Mouse (Mus musculus) C2C12 (cell line): ENCODE data around the gene Ptpn13. TPM values are rescaled to one million over a fixed set of nuclear protein-coding genes. Genes with fewer than 3 reads are reported as not detected.

ENCODE experiments used
- H3K27me3 ChIP-seq: one replicate; pipeline ENCODE4 v1.6.1; 2011; ENCODE audit not compliant: control insufficient read depth, insufficient read depth, insufficient read length
- H3K36me3 ChIP-seq: one replicate; pipeline ENCODE4 v1.6.1; 2011; ENCODE audit not compliant: control insufficient read depth, insufficient read depth
- H3K4me3 ChIP-seq: one replicate; pipeline ENCODE4 v1.5.1; 2011; ENCODE audit warnings: mild to moderate bottlenecking, control low read depth; ENCODE audit not compliant: poor library complexity, insufficient read depth, severe bottlenecking
- H3K79me2 ChIP-seq: one replicate; pipeline ENCODE4 v1.6.1; 2011; ENCODE audit not compliant: control insufficient read depth, insufficient read depth
- H3K79me3 ChIP-seq: one replicate; pipeline ENCODE4 v1.6.1; 2011; ENCODE audit warnings: low read depth, control low read depth
- H3ac ChIP-seq: one replicate; pipeline ENCODE3; 2011; ENCODE audit warnings: low read depth; ENCODE audit not compliant: control insufficient read depth, insufficient read length
- CEBPB ChIP-seq: IDR thresholded peaks from one replicate; pipeline ENCODE4 v1.6.1; 2011; ENCODE audit warnings: low read depth, mild to moderate bottlenecking, control low read depth, moderate library complexity
- CTCF ChIP-seq: IDR thresholded peaks from one replicate; pipeline ENCODE4 v1.5.1; 2011; ENCODE audit not compliant: control insufficient read depth, insufficient read depth, insufficient read length
- FOSL1 ChIP-seq: IDR thresholded peaks from one replicate; pipeline ENCODE4 v1.8.0; 2011; ENCODE audit warnings: mild to moderate bottlenecking, low read length; ENCODE audit not compliant: poor library complexity, insufficient read depth, severe bottlenecking
- MAX ChIP-seq: IDR thresholded peaks from one replicate; pipeline ENCODE4 v1.6.1; 2011; ENCODE audit warnings: mild to moderate bottlenecking, control low read depth
- MYOD1 ChIP-seq: IDR thresholded peaks from one replicate; pipeline ENCODE4 v1.6.1; 2011; ENCODE audit warnings: low read depth; ENCODE audit not compliant: control insufficient read depth, insufficient read length
- MYOG ChIP-seq: IDR thresholded peaks from one replicate; pipeline ENCODE4 v1.6.1; 2011; ENCODE audit not compliant: control insufficient read depth, insufficient read length; ENCODE audit errors: extremely low read depth
- USF1 ChIP-seq: IDR thresholded peaks from one replicate; pipeline ENCODE4 v1.6.1; 2011; ENCODE audit warnings: low read depth, mild to moderate bottlenecking, control low read depth, moderate library complexity
- polyA plus RNA-seq: library from polyadenylated mRNA; unstranded; fragments of >200 nt; fragmentation: generic; extraction: Trizol; gene quantifications from one replicate; pipeline ENCODE4 v1.2.1, GENCODE M21; 2012; ENCODE audit warnings: missing spikeins

Ptpn13 gene
- polyA plus RNA-seq, 1 experiment = 1.8 TPM

DNA sequence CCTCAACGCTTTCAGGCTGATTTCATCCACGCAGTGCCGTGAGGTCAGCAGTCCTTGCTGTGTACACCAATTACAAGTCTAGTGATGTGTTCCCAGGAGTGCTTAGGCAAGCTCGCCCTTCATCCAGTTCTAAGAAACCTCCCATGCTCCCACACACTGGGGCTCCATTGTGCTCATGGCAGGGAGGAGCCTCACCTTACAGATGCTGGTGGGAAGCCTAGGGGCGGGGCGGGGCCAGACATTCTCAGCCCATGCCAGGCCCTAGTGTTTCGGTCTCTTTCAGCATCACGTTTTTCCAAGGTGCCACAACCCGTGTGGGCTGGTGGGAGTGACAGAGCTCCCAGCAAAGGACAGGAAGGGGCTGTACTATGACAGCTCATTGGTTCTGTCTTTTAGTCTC is 192.2 kb downstream of the Ptpn13 start:
- no peak overlapping the region for H3ac ChIP-seq
- no peaks in the 10 kb centered on the region for H3K79me3 ChIP-seq
- no peaks in the 10 kb centered on the region for H3K27me3 ChIP-seq
- no peak overlapping the region for H3K4me3 ChIP-seq
- H3K79me2 ChIP-seq = no peaks in the 10 kb centered on the region
- H3K36me3 ChIP-seq = no peaks in the 10 kb centered on the region
- TF ChIP-seq MYOG (no peak), CEBPB (no peak), FOSL1 (no peak), CTCF (no peak), MYOD1 (no peak), USF1 (no peak), MAX (no peak)

- H3ac ChIP-seq = no peak overlapping the region
- no peaks in the 10 kb centered on the region for H3K79me3 ChIP-seq
- H3K36me3 ChIP-seq = no peaks in the 10 kb centered on the region
- H3K79me2 ChIP-seq = no peaks in the 10 kb centered on the region
- H3K4me3 ChIP-seq = no peak overlapping the region
- TF ChIP-seq USF1 (peak; percentile 78), MYOG (no peak), CTCF (no peak), FOSL1 (no peak), CEBPB (peak; percentile 38), MYOD1 (no peak), MAX (peak; percentile 56)
- no peaks in the 10 kb centered on the region for H3K27me3 ChIP-seq
Measured at GRCm38 (mm10) chr5:103620301-103620973, 195.4 kb downstream of the Ptpn13 start.

- Histone ChIP-seq H3K36me3 (no peaks in the 10 kb centered on the region), H3K27me3 (no peaks in the 10 kb centered on the region), H3ac (no peak overlapping the region), H3K79me2 (no peaks in the 10 kb centered on the region), H3K79me3 (no peaks in the 10 kb centered on the region), H3K4me3 (no peak overlapping the region)
- no peak for TF ChIP-seq CTCF
- no peak for TF ChIP-seq USF1
- TF ChIP-seq MYOG = no peak
- no peak for TF ChIP-seq CEBPB
- no peak for TF ChIP-seq FOSL1
- TF ChIP-seq MAX = no peak
- TF ChIP-seq MYOD1 = no peak
Measured at GRCm38 (mm10) chr5:103622321-103622720, 197.3 kb downstream of the Ptpn13 start.

GRCm38 (mm10) chr5:103624831-103625230 is 199.8 kb downstream of the Ptpn13 start:
- H3K79me3 ChIP-seq = no peaks in the 10 kb centered on the region
- H3K4me3 ChIP-seq = no peak overlapping the region
- no peaks in the 10 kb centered on the region for H3K27me3 ChIP-seq
- TF ChIP-seq MYOD1 (no peak), CTCF (no peak), CEBPB (no peak), USF1 (no peak), FOSL1 (no peak)
- no peak overlapping the region for H3ac ChIP-seq
- no peaks in the 10 kb centered on the region for H3K36me3 ChIP-seq
- no peaks in the 10 kb centered on the region for H3K79me2 ChIP-seq

DNA sequence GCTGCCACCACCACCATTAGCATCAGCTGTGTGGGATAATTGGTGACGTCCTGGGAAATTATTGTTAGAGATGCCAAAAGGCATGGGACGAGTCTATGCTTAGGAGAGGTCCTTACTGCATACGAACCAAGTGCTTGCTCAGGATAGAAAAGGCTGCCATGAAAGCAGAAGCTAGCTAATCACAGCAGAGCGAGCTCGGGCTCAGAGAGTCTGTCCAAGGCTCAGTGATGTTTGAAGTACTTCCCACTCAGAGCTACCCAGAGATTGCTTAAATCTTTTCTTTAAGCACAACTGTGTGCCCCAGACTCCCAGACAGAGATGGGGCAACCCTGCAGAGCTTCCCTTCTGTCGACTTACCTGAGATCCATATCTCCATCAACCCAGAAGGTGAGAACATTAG is 203.5 kb downstream of the Ptpn13 start:
- Histone ChIP-seq H3K79me3 (no peaks in the 10 kb centered on the region), H3K27me3 (no peaks in the 10 kb centered on the region), H3K36me3 (no peaks in the 10 kb centered on the region), H3K79me2 (no peaks in the 10 kb centered on the region), H3K4me3 (no peak overlapping the region), H3ac (no peak overlapping the region)
- TF ChIP-seq USF1 (no peak), FOSL1 (no peak), MYOG (no peak), CTCF (no peak), MAX (no peak)
